Mouse (Mus musculus) layer of hippocampus, adult 9-11 months (tissue): Measurements from ENCODE around the gene Rbp7.
"Not testable (repeated sequence)": the region's sequence is repeated elsewhere in the genome, so short reads cannot be mapped to it uniquely, and the experiment has no call there.

Source experiments
- DNase-seq: peaks from one replicate; pipeline ENCODE4 v3.0.0; 2022

Rbp7 gene

GRCm38 (mm10) chr4:149454879-149455278 lies at the start of gene Rbp7:
Rbp7 (minus strand) TSS chr4:149454978.
- no peak for DNase-seq

- no peak for DNase-seq
Observed at GRCm38 (mm10) chr4:149504363-149504762, 49.6 kb upstream of the Rbp7 start.

GRCm38 (mm10) chr4:149499790-149500189 lies 45.0 kb upstream of the Rbp7 start:
- DNase-seq: no peak

- no peak for DNase-seq
Observed at GRCm38 (mm10) chr4:149498901-149499300, 44.1 kb upstream of the Rbp7 start.

- DNase-seq: peak; percentile 66
Observed at GRCm38 (mm10) chr4:149496612-149497011, 41.8 kb upstream of the Rbp7 start.

- no peak for DNase-seq
Observed at GRCm38 (mm10) chr4:149491151-149491550, 36.4 kb upstream of the Rbp7 start.

GRCm38 (mm10) chr4:149489415-149490240 lies 34.9 kb upstream of the Rbp7 start:
- DNase-seq: no peak

GRCm38 (mm10) chr4:149487729-149488128 lies 33.0 kb upstream of the Rbp7 start:
- DNase-seq: no peak

GRCm38 (mm10) chr4:149485825-149486206 lies 31.0 kb upstream of the Rbp7 start:
- DNase-seq: no peak

- peak; percentile 92 for DNase-seq
Observed at GRCm38 (mm10) chr4:149485053-149485824, 30.5 kb upstream of the Rbp7 start, which contains the start of the genes Nmnat1 and Lzic. Nmnat1 (minus strand) TSS chr4:149485202. Lzic (plus strand) TSS chr4:149485229.

GRCm38 (mm10) chr4:149484566-149484965 lies 29.8 kb upstream of the Rbp7 start:
- no peak for DNase-seq

- DNase-seq: no peak
Observed at GRCm38 (mm10) chr4:149477078-149477477, 22.3 kb upstream of the Rbp7 start, which contains the start of gene Tmem274. Tmem274 (plus strand) TSS chr4:149477378.

GRCm38 (mm10) chr4:149475096-149475495 lies 20.3 kb upstream of the Rbp7 start:
- no peak for DNase-seq

- no peak for DNase-seq
Observed at GRCm38 (mm10) chr4:149469557-149469956, 14.8 kb upstream of the Rbp7 start.

- DNase-seq: no peak
Observed at GRCm38 (mm10) chr4:149463435-149463950, 8.7 kb upstream of the Rbp7 start.

- DNase-seq: no peak
Observed at GRCm38 (mm10) chr4:149462305-149462971, 7.7 kb upstream of the Rbp7 start.

GRCm38 (mm10) chr4:149461579-149462304 lies 7.0 kb upstream of the Rbp7 start:
- DNase-seq: no peak

- not testable (repeated sequence) for DNase-seq
Observed at GRCm38 (mm10) chr4:149460475-149460874, 5.7 kb upstream of the Rbp7 start.

GRCm38 (mm10) chr4:149459425-149459824 lies 4.6 kb upstream of the Rbp7 start:
- no peak for DNase-seq

- no peak for DNase-seq
Observed at GRCm38 (mm10) chr4:149458526-149458925, 3.7 kb upstream of the Rbp7 start.

- DNase-seq: no peak
Observed at GRCm38 (mm10) chr4:149457831-149458430, 3.2 kb upstream of the Rbp7 start.

GRCm38 (mm10) chr4:149457163-149457562 lies 2.4 kb upstream of the Rbp7 start:
- DNase-seq: not testable (repeated sequence)
